Mouse (Mus musculus) gastrocnemius, postnatal 36 days (tissue): ENCODE data around the gene Trmo. TPM values are rescaled to one million over a fixed set of nuclear protein-coding genes. Genes with fewer than 3 reads are reported as not detected.

Source experiments
- DNase-seq, 2 experiments: peaks; one replicate each; pipeline ENCODE4 v3.0.0; 2022
- intact Hi-C: fragments of 180-260 bp; cut with DNase I; formaldehyde crosslinking; loops from one replicate; pipeline ENCODE4 v1.15.1; 2025
- total RNA-seq, 2 experiments: library from RNA; stranded (reverse); gene quantifications; 2 replicates each; pipeline ENCODE4 v1.2.3; 2021

Gene Trmo
- total RNA-seq, 2 experiments from 2014 or later, result 2.1 to 2.5 TPM

DNA sequence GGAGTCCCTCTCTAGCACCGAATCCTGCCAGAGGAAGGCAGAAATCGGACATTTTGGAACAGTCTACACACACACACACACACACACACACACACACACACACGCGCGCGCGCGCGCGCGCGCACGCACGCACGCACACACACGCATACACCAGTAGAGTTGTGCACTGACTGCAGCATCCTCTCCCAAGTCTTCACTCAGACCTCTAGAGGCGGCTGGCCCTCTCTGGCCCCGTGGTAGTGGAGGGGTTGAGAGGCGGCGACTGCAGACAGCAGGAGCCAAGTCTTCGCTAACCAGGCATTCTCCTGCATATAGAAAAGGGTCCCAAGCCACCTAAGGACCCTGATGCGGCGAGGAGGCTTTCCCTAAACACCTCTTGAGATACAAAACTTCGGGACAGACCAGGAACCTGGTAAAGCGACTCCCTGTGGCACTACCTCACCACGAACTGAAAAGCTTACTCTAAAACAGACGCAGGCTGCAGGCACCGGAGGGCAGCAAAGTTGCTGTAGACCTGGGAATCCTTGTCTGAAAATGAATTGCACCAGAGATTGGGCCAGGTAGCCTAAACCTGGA is 46.4 kb downstream of the Trmo start:
- intact Hi-C loops, result no loop called here
- DNase-seq, result no peak

GRCm38 (mm10) chr4:46341831-46342680 is 47.2 kb downstream of the Trmo start:
- intact Hi-C loops, result no loop called here
- DNase-seq, result no peak

GRCm38 (mm10) chr4:46339584-46339983 is 49.7 kb downstream of the Trmo start:
- intact Hi-C loops, result no loop called here
- DNase-seq, result no peak

GRCm38 (mm10) chr4:46339026-46339425 is 50.2 kb downstream of the Trmo start:
- intact Hi-C loops, result no loop called here
- DNase-seq, result no peak

DNA sequence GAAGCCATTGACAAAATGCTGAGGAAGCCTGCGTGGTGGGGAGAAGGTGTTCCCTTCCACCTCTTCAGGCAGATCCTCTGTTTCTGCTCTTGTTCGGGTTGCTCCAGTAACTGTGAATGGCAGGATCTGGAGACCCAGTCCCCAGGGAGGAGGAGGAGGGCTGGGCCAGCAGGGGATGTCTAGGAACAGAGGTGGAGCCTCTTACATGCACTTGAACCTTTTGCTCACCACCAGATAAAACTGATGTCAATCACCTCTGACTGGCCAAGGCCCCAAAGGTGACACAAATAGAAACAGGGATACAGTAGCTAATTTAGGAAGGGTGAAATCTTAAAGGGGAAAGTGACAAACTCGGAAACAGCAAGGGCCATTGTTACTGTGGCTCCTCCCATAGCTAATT is 51.2 kb downstream of the Trmo start:
- intact Hi-C loops, result no loop called here
- DNase-seq, result no peak

- DNase-seq, result no peak
- intact Hi-C loops, result no loop called here
Observed at GRCm38 (mm10) chr4:46335846-46336245, 53.4 kb downstream of the Trmo start.

GRCm38 (mm10) chr4:46328906-46329305 is 60.3 kb downstream of the Trmo start:
- intact Hi-C loops, result no loop called here
- no peak for DNase-seq

Other genes with a start within 250 kb of the Trmo start
- 1 to 10 TPM; 6.4 to 6.7 TPM for gene Xpa, start 193.1 kb downstream of the Trmo start, total RNA-seq
- gene Foxe1, start 45.8 kb downstream of the Trmo start, total RNA-seq, result not detected
- gene Hemgn, start 24.1 kb upstream of the Trmo start, total RNA-seq, result not detected
- gene Anp32b, start 61.5 kb upstream of the Trmo start, total RNA-seq, result 10 to 100 TPM; 54.4 to 64.0 TPM
- gene Nans, start 99.8 kb upstream of the Trmo start, total RNA-seq, result 10 to 100 TPM; 15.6 to 18.0 TPM
- gene Trim14, start 146.7 kb upstream of the Trmo start, total RNA-seq, result under 1 TPM; 0.36 to 0.37 TPM
- under 1 TPM; 0.05 to 0.42 TPM for gene Coro2a, start 212.8 kb upstream of the Trmo start, total RNA-seq